Mouse (Mus musculus): ENCODE measurements at regions not wholly inside any gene's neighbourhood (a gene's known extent, or its start where the extent isn't known, plus 50 kb on each side); places are given as distances from the start of the nearest gene placed in this dataset.

DNA sequence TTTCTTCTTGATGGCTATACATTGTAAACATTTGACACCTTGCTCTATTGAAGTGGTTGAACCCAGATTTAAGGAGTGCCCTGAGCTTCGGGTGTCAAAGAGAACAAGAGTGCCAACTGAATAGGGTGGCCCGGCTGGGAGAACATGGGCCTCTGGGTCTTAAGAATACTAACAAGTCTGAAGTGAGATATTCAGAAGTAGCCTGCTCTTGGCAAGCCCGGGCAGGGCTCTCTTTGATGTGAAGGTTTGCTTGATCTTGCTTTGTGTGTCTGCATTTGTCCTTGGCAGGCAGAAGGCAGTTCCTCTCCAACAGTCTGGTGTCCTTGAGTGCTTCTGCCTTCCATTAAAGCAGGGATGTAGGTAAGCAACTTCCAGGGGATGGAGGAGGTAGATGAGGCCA, 203.5 kb upstream of the Tsc22d2 start:
- H3K4me3 ChIP-seq (ENCODE audit: insufficient read depth in 1 of 2, low read depth in 2 of 2, low read length in 2 of 2) = no peak overlapping the region
- DNase-seq (ENCODE audit: low read depth in 3 of 3, low spot score in 3 of 3) (no peak), ATAC-seq (ENCODE audit: insufficient read depth) (no peak)
- WGBS (ENCODE audit: insufficient replicate concordance) = 32% methylated on average over 3 of the region's 3 CpGs
- no peak overlapping the region for H3K9ac ChIP-seq (replicated peaks)
- no peak overlapping the region for H3K27ac ChIP-seq
- H3K4me1 ChIP-seq (replicated peaks; ENCODE audit: control insufficient read depth in 2 of 2, insufficient read depth in 2 of 2, low read length in 1 of 2) = no peaks in the 10 kb centered on the region
- no peak overlapping the region for H3K4me2 ChIP-seq (ENCODE audit: low read depth)
- no peaks in the 10 kb centered on the region for H3K36me3 ChIP-seq (replicated peaks; ENCODE audit: control insufficient read depth, insufficient read depth, low read depth)
- H3K9me3 ChIP-seq (ENCODE audit: control insufficient read depth, low read length) = no peaks in the 10 kb centered on the region
- no peaks in the 10 kb centered on the region for H3K27me3 ChIP-seq (ENCODE audit: control insufficient read depth, insufficient read depth, low read length)
- TF ChIP-seq CTCF (IDR thresholded peaks at IDR 0.05; ENCODE audit: low read depth) = no peak
- no peak for TF ChIP-seq EP300 (IDR thresholded peaks at IDR 0.05; ENCODE audit: low read depth)

GRCm38 (mm10) chr3:58224696-58225095, 189.8 kb upstream of the Tsc22d2 start:
- H3K4me1 ChIP-seq (replicated peaks; ENCODE audit: control insufficient read depth in 2 of 2, insufficient read depth in 2 of 2, low read length in 1 of 2) = no peaks in the 10 kb centered on the region

DNA sequence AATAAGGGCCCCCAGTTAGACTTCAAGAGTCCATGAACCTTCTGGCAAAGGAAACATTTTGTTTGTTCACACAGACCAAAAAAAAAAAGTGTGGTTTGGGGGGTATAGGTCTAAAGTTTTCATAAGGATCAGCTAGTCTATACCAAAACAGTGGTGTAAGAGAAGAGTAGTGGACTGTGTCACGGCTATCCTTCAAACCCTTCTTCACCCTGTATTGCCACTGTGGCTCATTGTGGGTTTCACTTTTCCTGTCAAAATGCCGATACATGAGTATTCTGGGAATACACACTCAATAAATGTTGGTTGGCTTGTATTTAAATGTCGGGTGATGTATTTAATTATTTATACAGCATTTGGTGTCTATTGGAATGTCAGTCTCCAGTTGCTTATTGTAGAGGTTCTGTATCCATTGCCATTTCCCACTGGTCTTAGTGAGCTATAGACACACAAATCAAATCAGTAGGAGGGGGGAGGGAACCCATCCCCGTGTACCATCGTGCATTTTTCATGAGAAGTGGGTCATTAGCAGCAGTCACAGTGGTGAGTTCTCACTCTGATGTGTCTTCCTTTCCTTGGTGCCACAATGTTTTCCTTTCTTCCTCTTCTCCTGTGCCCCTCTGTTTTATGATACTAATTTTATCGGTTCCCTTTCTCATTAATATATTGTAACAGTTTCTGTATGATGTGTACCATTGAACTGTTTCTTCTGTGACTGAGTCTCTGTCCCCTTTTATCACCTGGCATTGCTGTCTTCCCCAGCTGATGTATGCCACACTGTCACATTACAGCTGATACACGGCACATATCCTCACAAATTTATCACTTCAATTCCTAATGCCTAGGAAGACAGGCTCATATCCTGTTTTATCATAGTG, 187.8 kb upstream of the Tsc22d2 start:
- H3K27me3 ChIP-seq (ENCODE audit: control insufficient read depth, insufficient read depth, low read length) = no peaks in the 10 kb centered on the region
- no peak for DNase-seq (ENCODE audit: low read depth in 3 of 3, low spot score in 3 of 3)
- no peak for ATAC-seq (ENCODE audit: insufficient read depth)
- H3K4me1 ChIP-seq (replicated peaks; ENCODE audit: control insufficient read depth in 2 of 2, insufficient read depth in 2 of 2, low read length in 1 of 2) = no peaks in the 10 kb centered on the region
- no peak overlapping the region for H3K4me3 ChIP-seq (ENCODE audit: insufficient read depth in 1 of 2, low read depth in 2 of 2, low read length in 2 of 2)
- no peaks in the 10 kb centered on the region for H3K9me3 ChIP-seq (ENCODE audit: control insufficient read depth, low read length)
- 59% methylated on average over 7 of the region's 7 CpGs for WGBS (ENCODE audit: insufficient replicate concordance)
- no peaks in the 10 kb centered on the region for H3K36me3 ChIP-seq (replicated peaks; ENCODE audit: control insufficient read depth, insufficient read depth, low read depth)
- no peak overlapping the region for H3K27ac ChIP-seq
- no peak overlapping the region for H3K4me2 ChIP-seq (ENCODE audit: low read depth)
- no peak overlapping the region for H3K9ac ChIP-seq (replicated peaks)
- no peak for TF ChIP-seq CTCF (IDR thresholded peaks at IDR 0.05; ENCODE audit: low read depth)
- TF ChIP-seq EP300 (IDR thresholded peaks at IDR 0.05; ENCODE audit: low read depth) = no peak

More at GRCm38 (mm10) chr3:58224696-58225095, 189.8 kb upstream of the Tsc22d2 start:
- no peak for DNase-seq (ENCODE audit: low read depth in 3 of 3, low spot score in 3 of 3)
- 40% methylated on average over 2 of the region's 2 CpGs for WGBS (ENCODE audit: insufficient replicate concordance)
- Histone ChIP-seq H3K9me3 (ENCODE audit: control insufficient read depth, low read length) (no peaks in the 10 kb centered on the region), H3K4me2 (ENCODE audit: low read depth) (no peak overlapping the region), H3K27me3 (ENCODE audit: control insufficient read depth, insufficient read depth, low read length) (no peaks in the 10 kb centered on the region), H3K4me3 (ENCODE audit: insufficient read depth in 1 of 2, low read depth in 2 of 2, low read length in 2 of 2) (no peak overlapping the region), H3K9ac (replicated peaks) (no peak overlapping the region), H3K36me3 (replicated peaks; ENCODE audit: control insufficient read depth, insufficient read depth, low read depth) (no peaks in the 10 kb centered on the region), H3K27ac (no peak overlapping the region)
- no peak for ATAC-seq (ENCODE audit: insufficient read depth)
- TF ChIP-seq CTCF (IDR thresholded peaks at IDR 0.05; ENCODE audit: low read depth) (no peak), EP300 (IDR thresholded peaks at IDR 0.05; ENCODE audit: low read depth) (no peak)

DNA sequence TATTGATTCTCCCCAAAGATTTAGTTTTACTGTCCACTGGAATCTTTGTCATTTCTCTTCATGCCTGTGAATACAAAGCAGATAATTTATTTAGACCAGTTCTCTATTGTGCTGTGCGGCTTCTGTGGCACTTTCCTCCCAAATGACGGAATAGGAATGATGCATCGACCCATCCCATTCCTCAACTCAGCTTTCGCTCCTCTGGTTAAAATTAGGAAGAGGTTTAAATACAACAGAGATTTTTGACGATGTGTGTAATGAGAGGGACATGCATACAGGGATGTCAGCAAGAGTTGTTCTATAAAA, 187.2 kb upstream of the Tsc22d2 start:
- no peak overlapping the region for H3K27ac ChIP-seq
- H3K4me3 ChIP-seq (ENCODE audit: insufficient read depth in 1 of 2, low read depth in 2 of 2, low read length in 2 of 2) = no peak overlapping the region
- H3K27me3 ChIP-seq (ENCODE audit: control insufficient read depth, insufficient read depth, low read length) = no peaks in the 10 kb centered on the region
- no peaks in the 10 kb centered on the region for H3K4me1 ChIP-seq (replicated peaks; ENCODE audit: control insufficient read depth in 2 of 2, insufficient read depth in 2 of 2, low read length in 1 of 2)
- H3K9me3 ChIP-seq (ENCODE audit: control insufficient read depth, low read length) = no peaks in the 10 kb centered on the region
- ATAC-seq (ENCODE audit: insufficient read depth) (no peak), DNase-seq (ENCODE audit: low read depth in 3 of 3, low spot score in 3 of 3) (no peak)
- H3K36me3 ChIP-seq (replicated peaks; ENCODE audit: control insufficient read depth, insufficient read depth, low read depth) = no peaks in the 10 kb centered on the region
- H3K9ac ChIP-seq (replicated peaks) = no peak overlapping the region
- TF ChIP-seq CTCF (IDR thresholded peaks at IDR 0.05; ENCODE audit: low read depth) (no peak), EP300 (IDR thresholded peaks at IDR 0.05; ENCODE audit: low read depth) (no peak)
- no peak overlapping the region for H3K4me2 ChIP-seq (ENCODE audit: low read depth)
- 72% methylated on average over 5 of the region's 5 CpGs for WGBS (ENCODE audit: insufficient replicate concordance)

DNA sequence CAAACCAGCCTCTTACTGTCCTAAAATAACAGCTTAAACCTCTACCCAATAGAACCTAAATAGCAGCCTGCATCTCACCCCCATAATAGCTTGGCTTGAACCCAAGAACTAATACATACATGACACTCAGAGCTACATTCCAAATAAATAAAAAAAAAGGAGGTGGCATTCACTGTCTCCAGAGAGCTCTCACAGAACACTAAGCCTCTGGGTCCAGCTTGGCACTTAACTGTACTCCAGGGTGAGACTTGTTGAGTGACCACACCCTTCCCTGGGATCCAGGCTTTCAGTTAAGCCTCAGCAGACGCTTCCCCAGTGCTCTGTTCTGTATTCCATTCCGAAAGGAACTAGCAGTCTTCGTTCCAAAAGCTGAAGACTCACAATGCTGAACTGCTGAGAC, 186.3 kb upstream of the Tsc22d2 start:
- DNase-seq (ENCODE audit: low read depth in 3 of 3, low spot score in 3 of 3) (no peak), ATAC-seq (ENCODE audit: insufficient read depth) (no peak)
- no peaks in the 10 kb centered on the region for H3K4me1 ChIP-seq (replicated peaks; ENCODE audit: control insufficient read depth in 2 of 2, insufficient read depth in 2 of 2, low read length in 1 of 2)
- no peaks in the 10 kb centered on the region for H3K27me3 ChIP-seq (ENCODE audit: control insufficient read depth, insufficient read depth, low read length)
- no peaks in the 10 kb centered on the region for H3K9me3 ChIP-seq (ENCODE audit: control insufficient read depth, low read length)
- TF ChIP-seq EP300 (IDR thresholded peaks at IDR 0.05; ENCODE audit: low read depth) (no peak), CTCF (IDR thresholded peaks at IDR 0.05; ENCODE audit: low read depth) (no peak)
- H3K36me3 ChIP-seq (replicated peaks; ENCODE audit: control insufficient read depth, insufficient read depth, low read depth) = no peaks in the 10 kb centered on the region
- 35% methylated on average over 3 of the region's 3 CpGs for WGBS (ENCODE audit: insufficient replicate concordance)
- no peak overlapping the region for H3K4me2 ChIP-seq (ENCODE audit: low read depth)
- H3K9ac ChIP-seq (replicated peaks) = no peak overlapping the region
- H3K27ac ChIP-seq = no peak overlapping the region
- H3K4me3 ChIP-seq (ENCODE audit: insufficient read depth in 1 of 2, low read depth in 2 of 2, low read length in 2 of 2) = no peak overlapping the region

All from liver, embryonic 14.5 days (tissue).